Mouse (Mus musculus): ENCODE measurements at regions not wholly inside any gene's neighbourhood (a gene's known extent, or its start where the extent isn't known, plus 50 kb on each side); places are given as distances from the start of the nearest gene placed in this dataset.

- TF ChIP-seq CTCF (IDR thresholded peaks at IDR 0.05; ENCODE audit: low read depth) (no peak), EP300 (IDR thresholded peaks at IDR 0.05; ENCODE audit: low read depth) (peak; percentile 47; the same call in 1 of the 2 replicates)
These were observed 210.9 kb upstream of the Kit start for GRCm38 (mm10) chr5:75363832-75364231.

Measured in liver, postnatal 0 days (tissue).